Mouse (Mus musculus): Measurements from ENCODE around the gene Cmip.

- no peak for TF ChIP-seq MAX (IDR thresholded peaks at IDR 0.05)
- TF ChIP-seq CTCF (IDR thresholded peaks at IDR 0.05; ENCODE audit: control insufficient read depth, insufficient read depth, insufficient read length) = no peak
- TF ChIP-seq USF1 (IDR thresholded peaks at IDR 0.05; ENCODE audit: low read depth) = no peak
- TF ChIP-seq CEBPB (IDR thresholded peaks at IDR 0.05; ENCODE audit: low read depth) = no peak
- no peak for TF ChIP-seq MYOG (IDR thresholded peaks at IDR 0.05; ENCODE audit: control insufficient read depth, extremely low read depth, insufficient read length)
- no peak for TF ChIP-seq MYOD1 (IDR thresholded peaks at IDR 0.05; ENCODE audit: control insufficient read depth, insufficient read length, low read depth)
Measured at GRCm38 (mm10) chr8:117361595-117362437, 105.0 kb downstream of the Cmip start.

All from C2C12 (cell line).